Mouse (Mus musculus) megakaryocyte, embryonic 14.5 days (primary cell): Measurements from ENCODE around the gene Fbxl3.

Source experiments
- FLI1 ChIP-seq: IDR thresholded peaks from 2 replicates; pipeline ENCODE4 v1.6.1; 2012; ENCODE audit warnings: low read length, inconsistent platforms, mixed read lengths
- GATA1 ChIP-seq: IDR thresholded peaks from 3 replicates; pipeline ENCODE4 v1.6.1; 2012; ENCODE audit warnings: mixed read lengths, low read length, inconsistent platforms, borderline replicate concordance

DNA sequence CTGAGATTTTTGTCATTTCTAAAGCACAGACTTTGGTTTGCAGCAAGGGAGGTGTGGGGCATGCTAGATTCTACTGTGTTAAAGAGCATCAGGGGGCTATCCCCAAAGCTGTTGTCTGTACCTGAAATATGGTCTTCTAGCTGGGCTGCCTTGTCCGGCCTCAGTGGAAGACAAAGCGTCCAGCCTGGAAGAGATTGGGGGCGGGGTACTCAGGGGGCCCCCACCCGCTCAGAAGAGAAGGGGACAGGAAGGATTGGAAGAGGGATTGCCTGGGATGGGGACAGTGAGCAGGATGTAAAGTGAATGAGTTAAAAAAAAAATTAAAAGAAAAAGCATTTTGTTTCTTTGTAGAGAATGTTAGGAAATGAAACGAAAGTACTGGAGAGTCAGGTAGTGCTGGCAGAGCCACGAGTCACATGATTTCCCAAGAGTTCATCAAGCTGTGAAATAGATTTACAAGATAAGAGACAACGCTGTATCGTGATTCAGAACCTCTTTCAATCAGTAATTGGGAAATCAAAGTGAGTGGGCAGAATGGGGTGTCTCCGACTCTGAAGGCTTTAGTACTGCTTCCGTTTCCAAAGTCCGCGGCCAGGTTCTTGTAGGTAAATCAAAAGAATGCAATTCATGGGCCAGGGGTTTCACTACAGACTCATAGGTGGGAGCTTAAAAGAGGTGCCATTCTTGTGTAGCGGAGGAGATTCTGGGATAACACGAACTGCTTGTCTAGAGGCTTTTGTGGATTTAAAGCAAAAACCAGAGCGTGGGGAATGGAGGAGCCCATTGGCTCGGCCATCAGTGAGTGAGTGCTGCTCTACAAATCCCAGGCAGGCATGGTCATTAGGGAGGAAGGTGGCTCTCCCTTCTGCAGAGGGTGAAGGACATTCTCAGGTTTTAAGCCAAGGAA is 21.1 kb downstream of the Fbxl3 start:
- TF ChIP-seq GATA1 = no peak
- TF ChIP-seq FLI1 = no peak
